Mouse (Mus musculus): ENCODE data around the gene Rsg1. TPM values are rescaled to one million over a fixed set of nuclear protein-coding genes. Genes with fewer than 3 reads are reported as not detected.

Gene Rsg1
- 6.7 and 7.1 TPM in 2 replicates for polyA plus RNA-seq (2016; fragmentation: Nextera tagmentation; extraction: Ambion mirVana)

GRCm38 (mm10) chr4:141213770-141214336 is at the start of gene Rsg1:
Rsg1 (plus strand) TSS chr4:141213956.
- Histone ChIP-seq H3K27ac (peak within 1 kb of the TSS; percentile 73; the same call in 1 of the 2 replicates), H3K36me3 (0 out of 2 replicates have a peak, but pooled peaks cover 7% of the 10 kb centered on the region), H3K4me3 (replicated peaks) (peak within 1 kb of the TSS; percentile 51), H3K27me3 (no peaks in the 10 kb centered on the region), H3K4me2 (peak within 1 kb of the TSS; percentile 94), H3K9ac (replicated peaks) (peak within 1 kb of the TSS; percentile 66), H3K4me1 (replicated peaks) (peaks cover 12% of the 10 kb centered on the region), H3K9me3 (no peaks in the 10 kb centered on the region)
- peak; percentile 69 for ATAC-seq (ENCODE audit: insufficient number of reproducible peaks, insufficient read depth, low FRiP score, low TSS enrichment, low read depth)
- under 1% methylated on average over 24 of the region's 24 CpGs for WGBS

- ATAC-seq (ENCODE audit: insufficient number of reproducible peaks, insufficient read depth, low FRiP score, low TSS enrichment, low read depth): no peak
- Histone ChIP-seq H3K27ac (no peak overlapping the region), H3K36me3 (peaks cover 55% of the 10 kb centered on the region), H3K4me2 (no peak overlapping the region), H3K4me1 (replicated peaks) (no peaks in the 10 kb centered on the region), H3K9me3 (peaks cover 8% of the 10 kb centered on the region; the same call in 1 of the 2 replicates), H3K27me3 (no peaks in the 10 kb centered on the region), H3K9ac (replicated peaks) (no peak overlapping the region), H3K4me3 (replicated peaks) (no peak overlapping the region)
- WGBS: 69% methylated on average over 8 of the region's 8 CpGs
Observed at GRCm38 (mm10) chr4:141165744-141166292, 47.9 kb upstream of the Rsg1 start.

DNA sequence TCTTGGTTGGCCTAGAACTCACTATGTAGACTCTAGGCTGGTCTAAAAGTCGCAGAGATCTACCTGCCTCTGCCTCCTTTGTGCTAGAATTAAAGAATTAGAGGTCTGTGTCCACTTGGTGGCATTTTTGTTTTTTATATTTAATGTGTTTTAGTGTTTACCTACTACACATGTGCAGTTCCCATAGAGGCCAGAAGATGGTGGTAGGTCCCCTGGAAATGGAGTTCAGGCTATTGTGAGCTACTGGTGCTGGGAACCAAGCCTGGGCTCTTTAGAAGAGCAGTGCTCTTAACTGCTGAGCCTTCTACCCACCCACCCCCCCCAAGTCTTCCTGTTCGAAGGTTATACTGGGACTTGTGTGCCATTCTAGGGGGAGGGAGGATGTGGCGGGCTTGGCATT is 46.6 kb upstream of the Rsg1 start:
- Histone ChIP-seq H3K4me1 (replicated peaks) (no peaks in the 10 kb centered on the region), H3K36me3 (peaks cover 68% of the 10 kb centered on the region), H3K4me2 (no peak overlapping the region), H3K27ac (no peak overlapping the region), H3K9ac (replicated peaks) (no peak overlapping the region), H3K4me3 (replicated peaks) (no peak overlapping the region), H3K9me3 (peaks cover 8% of the 10 kb centered on the region; the same call in 1 of the 2 replicates), H3K27me3 (no peaks in the 10 kb centered on the region)
- WGBS: 94% methylated on average over 3 of the region's 3 CpGs
- ATAC-seq (ENCODE audit: insufficient number of reproducible peaks, insufficient read depth, low FRiP score, low TSS enrichment, low read depth): no peak

GRCm38 (mm10) chr4:141172121-141172520 is 41.6 kb upstream of the Rsg1 start:
- H3K9me3 ChIP-seq: no peaks in the 10 kb centered on the region
- ATAC-seq (ENCODE audit: insufficient number of reproducible peaks, insufficient read depth, low FRiP score, low TSS enrichment, low read depth): no peak
- H3K4me3 ChIP-seq (replicated peaks): no peak overlapping the region
- peaks cover 88% of the 10 kb centered on the region for H3K36me3 ChIP-seq
- H3K27me3 ChIP-seq: no peaks in the 10 kb centered on the region
- H3K9ac ChIP-seq (replicated peaks): no peak overlapping the region
- WGBS: 89% methylated on average over 8 of the region's 8 CpGs
- no peak overlapping the region for H3K4me2 ChIP-seq
- no peak overlapping the region for H3K27ac ChIP-seq
- no peaks in the 10 kb centered on the region for H3K4me1 ChIP-seq (replicated peaks)

DNA sequence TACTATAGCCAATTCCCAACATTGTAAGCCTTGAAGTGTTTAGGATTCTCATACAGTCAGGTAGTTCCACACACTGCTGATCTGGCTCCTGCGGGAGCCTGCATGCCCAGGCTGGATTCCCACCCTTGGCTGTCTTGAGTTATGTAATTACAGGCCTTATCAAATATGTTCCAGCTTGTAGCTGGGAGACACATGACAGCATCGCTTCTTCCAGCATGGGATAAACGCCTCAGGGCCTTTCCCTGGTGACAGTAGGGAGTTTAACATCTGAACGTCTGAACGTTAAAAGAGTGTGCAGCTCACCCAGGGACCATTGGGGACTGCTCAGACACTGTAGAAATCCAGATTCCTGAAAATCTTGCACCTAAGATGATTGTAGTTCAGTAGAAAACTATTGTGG is 38.0 kb upstream of the Rsg1 start:
- ATAC-seq (ENCODE audit: insufficient number of reproducible peaks, insufficient read depth, low FRiP score, low TSS enrichment, low read depth): no peak
- 83% methylated on average over 5 of the region's 5 CpGs for WGBS
- peaks cover 86% of the 10 kb centered on the region for H3K36me3 ChIP-seq
- H3K4me2 ChIP-seq: no peak overlapping the region
- no peaks in the 10 kb centered on the region for H3K27me3 ChIP-seq
- no peaks in the 10 kb centered on the region for H3K4me1 ChIP-seq (replicated peaks)
- H3K27ac ChIP-seq: no peak overlapping the region
- no peaks in the 10 kb centered on the region for H3K9me3 ChIP-seq
- H3K9ac ChIP-seq (replicated peaks): no peak overlapping the region
- no peak overlapping the region for H3K4me3 ChIP-seq (replicated peaks)

DNA sequence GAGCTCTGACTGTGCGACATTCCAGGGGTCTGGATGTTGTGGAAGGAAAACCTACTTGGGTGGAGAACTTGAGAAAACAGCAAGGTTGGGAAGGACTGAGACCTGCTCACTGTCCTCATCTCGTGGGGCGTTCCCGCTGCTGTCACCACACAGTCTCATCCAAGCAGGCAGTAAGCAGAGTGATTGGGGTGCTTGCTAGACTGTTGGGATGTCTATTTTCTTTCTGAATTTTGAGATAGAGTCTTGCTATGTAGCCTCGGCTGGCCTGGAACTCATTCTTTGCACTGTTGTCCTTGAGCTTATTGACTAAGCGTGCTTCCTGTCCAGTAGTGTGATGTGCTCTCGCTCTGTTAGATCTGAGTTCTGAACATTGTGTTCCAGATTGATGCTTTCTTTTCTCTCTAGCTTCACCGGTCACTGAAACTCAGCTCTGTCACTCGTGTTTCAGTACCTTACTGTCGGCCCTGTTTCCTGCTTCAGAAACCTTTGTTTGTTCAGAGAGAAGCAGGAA is 37.4 kb upstream of the Rsg1 start:
- Histone ChIP-seq H3K4me2 (no peak overlapping the region), H3K27ac (no peak overlapping the region), H3K9me3 (no peaks in the 10 kb centered on the region), H3K4me1 (replicated peaks) (no peaks in the 10 kb centered on the region), H3K27me3 (no peaks in the 10 kb centered on the region), H3K4me3 (replicated peaks) (no peak overlapping the region), H3K36me3 (peaks cover 86% of the 10 kb centered on the region), H3K9ac (replicated peaks) (no peak overlapping the region)
- 92% methylated on average over 10 of the region's 10 CpGs for WGBS
- ATAC-seq (ENCODE audit: insufficient number of reproducible peaks, insufficient read depth, low FRiP score, low TSS enrichment, low read depth): no peak

- H3K27me3 ChIP-seq: no peaks in the 10 kb centered on the region
- 87% methylated on average over 4 of the region's 4 CpGs for WGBS
Observed at GRCm38 (mm10) chr4:141178500-141178899, 35.3 kb upstream of the Rsg1 start.

GRCm38 (mm10) chr4:141180831-141181230 is 32.9 kb upstream of the Rsg1 start:
- Histone ChIP-seq H3K4me1 (replicated peaks) (peaks cover 6% of the 10 kb centered on the region), H3K36me3 (peaks cover 78% of the 10 kb centered on the region), H3K27me3 (no peaks in the 10 kb centered on the region), H3K27ac (no peak overlapping the region), H3K4me2 (no peak overlapping the region), H3K9ac (replicated peaks) (no peak overlapping the region), H3K9me3 (no peaks in the 10 kb centered on the region), H3K4me3 (replicated peaks) (no peak overlapping the region)
- 91% methylated on average over 8 of the region's 8 CpGs for WGBS
- ATAC-seq (ENCODE audit: insufficient number of reproducible peaks, insufficient read depth, low FRiP score, low TSS enrichment, low read depth): no peak

More at GRCm38 (mm10) chr4:141178500-141178899, 35.3 kb upstream of the Rsg1 start:
- H3K9me3 ChIP-seq: no peaks in the 10 kb centered on the region
- H3K27ac ChIP-seq: no peak overlapping the region
- no peak overlapping the region for H3K4me3 ChIP-seq (replicated peaks)
- no peaks in the 10 kb centered on the region for H3K4me1 ChIP-seq (replicated peaks)
- H3K9ac ChIP-seq (replicated peaks): no peak overlapping the region
- no peak overlapping the region for H3K4me2 ChIP-seq
- ATAC-seq (ENCODE audit: insufficient number of reproducible peaks, insufficient read depth, low FRiP score, low TSS enrichment, low read depth): no peak
- H3K36me3 ChIP-seq: peaks cover 86% of the 10 kb centered on the region

DNA sequence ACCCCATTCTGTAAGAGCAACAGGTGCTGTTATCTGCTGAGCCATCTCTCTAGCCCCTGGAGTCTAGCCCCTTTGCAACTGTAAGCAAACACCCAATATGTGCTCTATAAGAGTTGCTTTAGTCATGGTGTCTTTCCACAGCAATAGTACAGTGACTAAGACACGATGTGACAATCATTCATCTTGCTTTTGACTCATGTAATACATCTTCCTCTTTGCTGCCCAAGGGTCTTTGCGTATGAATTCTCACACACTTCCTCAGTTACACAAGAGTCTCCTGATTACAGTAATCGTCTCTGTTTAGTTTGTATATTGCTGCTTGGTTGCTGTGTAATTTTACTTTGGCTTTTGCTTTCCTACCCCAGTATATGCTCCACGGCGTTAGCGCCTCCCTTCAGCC is 31.8 kb upstream of the Rsg1 start:
- WGBS: 98% methylated on average over 6 of the region's 6 CpGs
- Histone ChIP-seq H3K4me2 (no peak overlapping the region), H3K4me1 (replicated peaks) (peaks cover 18% of the 10 kb centered on the region), H3K27ac (no peak overlapping the region), H3K4me3 (replicated peaks) (no peak overlapping the region), H3K27me3 (no peaks in the 10 kb centered on the region), H3K9me3 (no peaks in the 10 kb centered on the region), H3K9ac (replicated peaks) (no peak overlapping the region), H3K36me3 (peaks cover 67% of the 10 kb centered on the region)
- no peak for ATAC-seq (ENCODE audit: insufficient number of reproducible peaks, insufficient read depth, low FRiP score, low TSS enrichment, low read depth)

- WGBS: 92% methylated on average over 2 of the region's 2 CpGs
- H3K36me3 ChIP-seq: peaks cover 54% of the 10 kb centered on the region
Observed at GRCm38 (mm10) chr4:141183932-141184331, 29.8 kb upstream of the Rsg1 start.

GRCm38 (mm10) chr4:141184426-141184825 is 29.3 kb upstream of the Rsg1 start:
- no peak for ATAC-seq (ENCODE audit: insufficient number of reproducible peaks, insufficient read depth, low FRiP score, low TSS enrichment, low read depth)
- WGBS: 97% methylated on average over 4 of the region's 4 CpGs
- H3K36me3 ChIP-seq: peaks cover 51% of the 10 kb centered on the region
- no peaks in the 10 kb centered on the region for H3K27me3 ChIP-seq
- H3K4me3 ChIP-seq (replicated peaks): no peak overlapping the region
- H3K27ac ChIP-seq: no peak overlapping the region
- no peak overlapping the region for H3K4me2 ChIP-seq
- H3K9me3 ChIP-seq: no peaks in the 10 kb centered on the region
- peaks cover 28% of the 10 kb centered on the region for H3K4me1 ChIP-seq (replicated peaks)
- H3K9ac ChIP-seq (replicated peaks): no peak overlapping the region

More at GRCm38 (mm10) chr4:141183932-141184331, 29.8 kb upstream of the Rsg1 start:
- Histone ChIP-seq H3K4me1 (replicated peaks) (peaks cover 28% of the 10 kb centered on the region), H3K27me3 (no peaks in the 10 kb centered on the region), H3K4me3 (replicated peaks) (no peak overlapping the region), H3K9ac (replicated peaks) (no peak overlapping the region), H3K4me2 (no peak overlapping the region), H3K27ac (no peak overlapping the region), H3K9me3 (no peaks in the 10 kb centered on the region)
- ATAC-seq (ENCODE audit: insufficient number of reproducible peaks, insufficient read depth, low FRiP score, low TSS enrichment, low read depth): no peak
